Mouse (Mus musculus) intestine, embryonic 16.5 days (tissue): ENCODE measurements at regions not wholly inside any gene's neighbourhood (a gene's known extent, or its start where the extent isn't known, plus 50 kb on each side); places are given as distances from the start of the nearest gene placed in this dataset.
"Not testable (repeated sequence)": the region's sequence is repeated elsewhere in the genome, so short reads cannot be mapped to it uniquely, and the experiment has no call there.

Source experiments
- ATAC-seq: fragments of 200-750 bp; cut with Nextera tagmentation; 2 replicates; pipeline ENCODE4 v1.8.0; 2017; ENCODE audit warnings: moderate TSS enrichment, moderate library complexity
- H3K27ac ChIP-seq: fragments of 300-500 bp; sonication (generic); 2 replicates; pipeline ENCODE4 v1.5.1; 2014; ENCODE audit warnings: mild to moderate bottlenecking, low read length
- H3K27me3 ChIP-seq: fragments of 300-500 bp; sonication (generic); replicated peaks from 2 replicates; pipeline ENCODE4 v1.6.1; 2014; ENCODE audit warnings: low read length, control low read depth, mixed read lengths; ENCODE audit not compliant: control insufficient read depth, insufficient read depth
- H3K36me3 ChIP-seq: fragments of 300-500 bp; sonication (generic); 2 replicates; pipeline ENCODE4 v1.6.1; 2014; ENCODE audit warnings: low read length, control low read depth; ENCODE audit not compliant: control insufficient read depth, insufficient read depth
- H3K4me1 ChIP-seq: fragments of 300-500 bp; sonication (generic); 2 replicates; pipeline ENCODE4 v1.6.1; 2014; ENCODE audit warnings: low read length, control low read depth, mixed read lengths; ENCODE audit not compliant: control insufficient read depth, insufficient read depth
- H3K4me2 ChIP-seq: fragments of 300-500 bp; sonication (generic); 2 replicates; pipeline ENCODE4 v1.6.1; 2014; ENCODE audit warnings: low read depth, low read length, control low read depth
- H3K4me3 ChIP-seq: fragments of 300-500 bp; sonication (generic); 2 replicates; pipeline ENCODE4 v1.5.1; 2014; ENCODE audit warnings: mild to moderate bottlenecking, low read length
- H3K9ac ChIP-seq: fragments of 300-500 bp; sonication (generic); 2 replicates; pipeline ENCODE4 v1.6.1; 2014; ENCODE audit warnings: low read depth, low read length
- H3K9me3 ChIP-seq: fragments of 300-500 bp; sonication (generic); 2 replicates; pipeline ENCODE4 v1.6.1; 2016; ENCODE audit warnings: low read length, control low read depth; ENCODE audit not compliant: control insufficient read depth
- WGBS: fragments of 180-500 bp; shearing (Covaris S2); extraction: QIAGEN DNeasy Blood & Tissue Kit; methylation state at CpG from one replicate; pipeline ENCODE4 v1.1.7; 2014; 5-methylcytosine and 5-hydroxymethylcytosine counted together

DNA sequence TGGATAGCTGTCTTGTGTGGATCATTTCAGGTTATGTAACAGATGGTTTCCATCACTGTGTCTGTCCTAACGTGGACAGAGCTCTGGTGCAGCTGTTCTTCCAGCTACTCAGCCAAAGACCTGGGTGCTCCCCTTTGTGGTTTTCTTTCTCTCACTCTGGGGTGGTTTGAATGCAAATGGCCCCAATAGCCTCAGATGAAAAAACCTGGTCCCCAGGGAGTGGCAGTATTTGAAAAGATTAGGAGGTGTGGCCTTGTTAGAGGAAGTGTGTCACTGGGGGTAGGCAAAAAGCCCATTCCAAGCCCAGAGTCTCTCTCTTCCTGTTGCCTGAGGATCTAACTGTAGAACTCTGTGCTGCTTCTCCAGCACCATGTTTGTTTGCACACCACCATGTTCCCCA is 98.9 kb upstream of the Zfp746 start:
- no peak overlapping the region for H3K9ac ChIP-seq
- no peak overlapping the region for H3K27ac ChIP-seq
- H3K4me3 ChIP-seq: no peak overlapping the region
- H3K9me3 ChIP-seq: peaks cover 3% of the 10 kb centered on the region; the same call in 1 of the 2 replicates
- no peak for ATAC-seq
- WGBS: 41% methylated on average over 1 of the region's 1 CpGs
- H3K36me3 ChIP-seq: no peaks in the 10 kb centered on the region
- no peaks in the 10 kb centered on the region for H3K4me1 ChIP-seq
- no peak overlapping the region for H3K4me2 ChIP-seq
- no peaks in the 10 kb centered on the region for H3K27me3 ChIP-seq

DNA sequence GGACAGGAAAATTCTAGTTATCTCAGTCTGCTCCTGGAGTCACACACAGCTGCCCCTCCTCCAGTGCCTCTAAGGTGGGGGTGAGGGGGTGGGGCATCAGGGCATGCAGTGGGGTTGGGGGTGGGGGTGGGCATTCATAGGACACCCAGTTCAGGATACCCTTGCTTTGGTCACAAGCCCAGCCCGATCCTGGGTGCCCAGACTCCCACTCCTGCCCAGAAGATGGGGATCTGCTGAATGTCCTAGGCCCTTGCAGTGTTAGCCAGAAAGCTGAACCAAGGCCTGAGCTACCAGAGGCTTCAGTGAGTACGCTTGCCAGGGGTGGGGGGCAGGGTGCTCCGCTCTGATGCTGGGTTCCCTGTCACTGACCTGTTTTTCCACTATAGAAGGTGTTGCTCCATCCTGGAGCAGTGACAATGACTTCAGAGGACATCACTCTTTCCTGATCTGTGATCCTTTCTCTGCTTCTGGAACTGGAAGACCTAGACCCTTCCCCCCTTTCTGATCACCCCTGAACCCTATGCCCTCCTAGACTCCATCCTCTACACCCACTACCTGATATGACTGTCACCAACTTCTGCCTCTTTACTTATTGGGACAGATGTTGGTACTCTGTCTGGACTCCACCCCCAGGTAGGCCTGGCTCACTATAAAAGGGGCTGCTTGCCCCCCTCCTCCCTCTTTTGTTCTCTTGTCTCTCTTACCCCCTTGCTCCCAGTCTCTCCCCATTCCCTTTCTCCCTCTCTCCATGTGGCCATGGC is 92.1 kb upstream of the Zfp746 start:
- no peak overlapping the region for H3K9ac ChIP-seq
- no peaks in the 10 kb centered on the region for H3K4me1 ChIP-seq
- H3K9me3 ChIP-seq: peaks cover 3% of the 10 kb centered on the region; the same call in 1 of the 2 replicates
- no peak overlapping the region for H3K4me3 ChIP-seq
- 69% methylated on average over 3 of the region's 3 CpGs for WGBS
- no peaks in the 10 kb centered on the region for H3K27me3 ChIP-seq
- H3K4me2 ChIP-seq: no peak overlapping the region
- H3K36me3 ChIP-seq: no peaks in the 10 kb centered on the region
- ATAC-seq: no peak
- no peak overlapping the region for H3K27ac ChIP-seq

DNA sequence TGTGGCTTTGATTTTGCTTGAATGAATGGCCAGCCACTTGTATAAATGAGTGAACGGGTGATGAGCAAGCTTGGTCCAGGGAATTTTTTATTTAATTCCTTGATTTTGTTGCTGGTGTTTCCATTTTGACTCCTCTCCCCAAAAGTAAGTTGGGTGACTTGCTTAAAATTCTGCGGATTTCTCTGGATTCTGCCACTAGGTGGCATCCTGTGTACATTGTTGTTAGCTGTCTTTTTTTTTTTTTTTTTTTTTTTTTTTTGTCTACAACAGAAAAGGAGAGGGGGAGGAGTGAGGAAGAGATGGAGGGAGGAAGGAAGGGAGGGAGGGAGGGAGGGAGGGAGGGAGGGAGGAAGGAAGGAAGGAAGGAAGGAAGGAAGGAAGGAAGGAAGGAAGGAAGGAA is 91.5 kb upstream of the Zfp746 start:
- no peaks in the 10 kb centered on the region for H3K36me3 ChIP-seq
- no peak overlapping the region for H3K27ac ChIP-seq
- H3K4me1 ChIP-seq: no peaks in the 10 kb centered on the region
- no peak overlapping the region for H3K4me2 ChIP-seq
- 16% methylated on average over 2 of the region's 2 CpGs for WGBS
- ATAC-seq: no peak
- H3K9ac ChIP-seq: no peak overlapping the region
- no peaks in the 10 kb centered on the region for H3K27me3 ChIP-seq
- no peak overlapping the region for H3K4me3 ChIP-seq
- H3K9me3 ChIP-seq: peaks cover under 1% of the 10 kb centered on the region; the same call in 1 of the 2 replicates

DNA sequence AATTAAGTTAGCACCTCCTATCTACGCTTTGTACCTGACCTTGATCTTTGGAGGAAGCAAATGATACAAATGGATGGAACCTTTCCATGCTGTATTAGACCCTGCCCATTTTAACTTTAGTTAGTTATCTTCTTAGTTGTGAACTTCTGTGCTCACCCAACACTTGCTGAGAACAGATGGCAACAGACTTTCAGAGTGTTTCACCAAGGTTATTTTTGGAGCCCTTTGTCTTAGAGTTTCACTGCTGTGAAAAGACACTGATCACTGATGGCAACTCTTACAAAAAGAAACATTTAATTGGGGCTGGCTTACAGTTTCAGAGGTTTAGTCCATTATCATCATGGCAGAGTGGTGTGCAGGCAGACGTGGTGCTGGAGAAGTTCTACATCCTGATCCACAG is 88.8 kb upstream of the Zfp746 start:
- no peak for ATAC-seq
- H3K4me2 ChIP-seq: no peak overlapping the region
- no peaks in the 10 kb centered on the region for H3K4me1 ChIP-seq
- WGBS: 84% methylated on average over 2 of the region's 2 CpGs
- H3K9me3 ChIP-seq: no peaks in the 10 kb centered on the region
- no peak overlapping the region for H3K27ac ChIP-seq
- H3K9ac ChIP-seq: no peak overlapping the region
- no peak overlapping the region for H3K4me3 ChIP-seq
- H3K36me3 ChIP-seq: no peaks in the 10 kb centered on the region
- no peaks in the 10 kb centered on the region for H3K27me3 ChIP-seq

DNA sequence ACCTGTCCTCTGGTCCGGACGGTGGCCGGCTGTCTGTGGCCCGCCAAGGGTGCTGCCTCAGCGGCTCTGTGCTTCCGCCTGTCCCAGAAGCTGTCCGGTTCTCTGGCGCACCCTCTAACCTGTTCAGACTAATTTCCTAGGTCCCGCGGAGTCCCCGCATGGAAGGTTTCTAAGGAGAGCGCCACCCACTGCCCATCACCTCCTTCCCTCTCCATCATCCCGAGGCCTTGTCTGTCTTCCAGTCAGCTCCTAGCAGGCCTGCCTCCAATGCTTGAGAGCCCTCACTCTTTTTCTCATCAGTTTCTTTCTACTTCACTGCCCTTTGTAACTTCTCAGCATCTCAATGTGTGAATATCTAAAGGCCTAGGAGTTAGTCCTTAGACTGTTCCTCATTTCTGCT is 86.4 kb upstream of the Zfp746 start:
- not testable (repeated sequence) for H3K9me3 ChIP-seq, H3K9ac ChIP-seq, H3K4me3 ChIP-seq, H3K27me3 ChIP-seq, H3K27ac ChIP-seq, H3K36me3 ChIP-seq, H3K4me1 ChIP-seq, ATAC-seq, H3K4me2 ChIP-seq
- 88% methylated on average over 13 of the region's 13 CpGs for WGBS

DNA sequence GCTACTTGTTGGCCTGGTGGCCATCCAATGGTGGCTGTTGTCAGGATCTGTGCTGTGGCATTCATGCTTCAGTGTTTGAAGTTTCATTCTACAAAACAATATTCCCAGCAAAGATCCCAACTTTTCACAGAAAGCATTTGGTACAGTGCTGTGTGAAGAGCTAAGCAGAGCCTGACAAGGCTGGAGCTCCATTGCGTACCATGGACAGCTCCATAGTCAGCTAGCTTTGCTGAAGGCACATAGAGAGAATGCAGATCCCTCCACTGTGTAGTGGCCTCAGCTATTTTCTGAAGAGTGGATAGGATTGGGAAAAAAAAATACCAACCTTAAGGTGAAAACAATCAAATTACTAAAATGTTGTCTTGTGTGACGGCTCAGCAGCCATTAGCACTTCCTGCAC is 50.5 kb upstream of the Zfp746 start:
- no peaks in the 10 kb centered on the region for H3K4me1 ChIP-seq
- no peak overlapping the region for H3K9ac ChIP-seq
- no peaks in the 10 kb centered on the region for H3K27me3 ChIP-seq
- ATAC-seq: no peak
- WGBS: 47% methylated on average over 2 of the region's 2 CpGs
- no peak overlapping the region for H3K27ac ChIP-seq
- H3K9me3 ChIP-seq: no peaks in the 10 kb centered on the region
- no peaks in the 10 kb centered on the region for H3K36me3 ChIP-seq
- H3K4me2 ChIP-seq: no peak overlapping the region
- H3K4me3 ChIP-seq: no peak overlapping the region
